Mouse (Mus musculus): ENCODE data around the gene Aff1.

GRCm38 (mm10) chr5:103852756-103853549 lies 160.8 kb downstream of the Aff1 start:
- TF ChIP-seq FLI1 (IDR thresholded peaks at IDR 0.05; ENCODE audit: low read length) (no peak), GATA1 (IDR thresholded peaks at IDR 0.05; ENCODE audit: borderline replicate concordance, low read length) (no peak)

Data from megakaryocyte, embryonic 14.5 days (primary cell).